Mouse (Mus musculus) gastrocnemius, postnatal 10 days (tissue): ENCODE data around the gene Sdcbp2. TPM values are rescaled to one million over a fixed set of nuclear protein-coding genes. Genes with fewer than 3 reads are reported as not detected.
"Not testable (repeated sequence)": the region's sequence is repeated elsewhere in the genome, so short reads cannot be mapped to it uniquely, and the experiment has no call there.

Experiments
- DNase-seq: peaks from one replicate; pipeline ENCODE4 v3.0.0; 2021; ENCODE audit warnings: mixed read lengths
- total RNA-seq, 2 experiments: library from RNA; stranded (reverse); gene quantifications; 2 replicates each; pipeline ENCODE4 v1.2.3; 2021

The Sdcbp2 gene
- total RNA-seq, 2 experiments from 2014 or later, result 0.66 to 1.5 TPM

GRCm38 (mm10) chr2:151566856-151567255 lies 5.6 kb upstream of the Sdcbp2 start:
- no peak for DNase-seq

- DNase-seq, result no peak
Observed at GRCm38 (mm10) chr2:151569452-151569851, 3.0 kb upstream of the Sdcbp2 start.

- DNase-seq, result no peak
Observed at GRCm38 (mm10) chr2:151573667-151574066, 1.2 kb downstream of the Sdcbp2 start.

GRCm38 (mm10) chr2:151574607-151575006 lies 2.2 kb downstream of the Sdcbp2 start:
- no peak for DNase-seq

- DNase-seq, result no peak
Observed at GRCm38 (mm10) chr2:151575119-151575698, 2.8 kb downstream of the Sdcbp2 start.

- peak; percentile 77 for DNase-seq
Observed at GRCm38 (mm10) chr2:151575699-151576389, 3.4 kb downstream of the Sdcbp2 start.

GRCm38 (mm10) chr2:151579183-151579582 lies 6.8 kb downstream of the Sdcbp2 start:
- DNase-seq, result no peak

GRCm38 (mm10) chr2:151580945-151581344 lies 8.5 kb downstream of the Sdcbp2 start:
- DNase-seq, result no peak

- DNase-seq, result no peak
Observed at GRCm38 (mm10) chr2:151585934-151586333, 13.5 kb downstream of the Sdcbp2 start.

- DNase-seq, result no peak
Observed at GRCm38 (mm10) chr2:151586807-151587206, 14.4 kb downstream of the Sdcbp2 start.

- no peak for DNase-seq
Observed at GRCm38 (mm10) chr2:151587306-151587705, 14.9 kb downstream of the Sdcbp2 start.

- DNase-seq, result no peak
Observed at GRCm38 (mm10) chr2:151598068-151598467, 25.6 kb downstream of the Sdcbp2 start.

- DNase-seq, result no peak
Observed at GRCm38 (mm10) chr2:151602106-151602505, 29.7 kb downstream of the Sdcbp2 start.

GRCm38 (mm10) chr2:151603630-151604029 lies 31.2 kb downstream of the Sdcbp2 start:
- peak; percentile 23 for DNase-seq

- DNase-seq, result peak; percentile 56
Observed at GRCm38 (mm10) chr2:151605437-151605987, 33.1 kb downstream of the Sdcbp2 start.

GRCm38 (mm10) chr2:151608435-151608834 lies 36.0 kb downstream of the Sdcbp2 start:
- DNase-seq, result no peak

- no peak for DNase-seq
Observed at GRCm38 (mm10) chr2:151609974-151610373, 37.6 kb downstream of the Sdcbp2 start.

- DNase-seq, result not testable (repeated sequence)
Observed at GRCm38 (mm10) chr2:151615779-151616178, 43.4 kb downstream of the Sdcbp2 start.

GRCm38 (mm10) chr2:151616551-151617329 lies 44.3 kb downstream of the Sdcbp2 start:
- no peak for DNase-seq

GRCm38 (mm10) chr2:151623776-151624175 lies 51.4 kb downstream of the Sdcbp2 start:
- DNase-seq, result no peak

GRCm38 (mm10) chr2:151626296-151626695 lies 53.9 kb downstream of the Sdcbp2 start:
- DNase-seq, result no peak

GRCm38 (mm10) chr2:151628011-151628410 lies 55.6 kb downstream of the Sdcbp2 start:
- DNase-seq, result no peak

- no peak for DNase-seq
Observed at GRCm38 (mm10) chr2:151629310-151629709, 56.9 kb downstream of the Sdcbp2 start.
